Mouse (Mus musculus) 416B (cell line): Measurements from ENCODE around the gene Rnf133.
A peak's percentile ranks its signal among the peaks of the same experiment; 100 is the strongest.

Source experiments
- DNase-seq: peaks from one replicate; pipeline ENCODE4 v3.0.0; 2011; ENCODE audit warnings: low read depth

Rnf133 gene

DNA sequence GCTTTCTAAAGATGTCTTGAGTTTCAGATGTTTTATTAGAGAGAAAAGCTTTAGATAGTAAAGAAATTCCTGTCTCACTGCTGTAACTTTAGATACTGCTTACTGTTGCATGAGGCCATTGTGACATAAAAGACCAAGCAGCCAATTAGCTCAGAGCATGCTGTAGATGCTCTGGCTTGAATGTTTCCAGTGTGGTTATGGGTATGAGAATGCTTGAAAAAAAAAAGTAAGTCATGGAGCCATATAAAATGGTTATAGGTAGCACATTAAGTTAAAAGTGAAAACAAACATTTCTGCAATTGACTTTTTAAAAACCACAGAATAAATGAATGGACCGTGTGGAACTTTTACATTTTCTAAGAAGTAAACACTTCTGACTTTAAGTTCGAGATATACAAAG, at the start of gene Rnf133:
TSS of gene Rnf133 (minus strand) at position 101 of the 400 bp plus-strand sequence.
- DNase-seq, result no peak

DNA sequence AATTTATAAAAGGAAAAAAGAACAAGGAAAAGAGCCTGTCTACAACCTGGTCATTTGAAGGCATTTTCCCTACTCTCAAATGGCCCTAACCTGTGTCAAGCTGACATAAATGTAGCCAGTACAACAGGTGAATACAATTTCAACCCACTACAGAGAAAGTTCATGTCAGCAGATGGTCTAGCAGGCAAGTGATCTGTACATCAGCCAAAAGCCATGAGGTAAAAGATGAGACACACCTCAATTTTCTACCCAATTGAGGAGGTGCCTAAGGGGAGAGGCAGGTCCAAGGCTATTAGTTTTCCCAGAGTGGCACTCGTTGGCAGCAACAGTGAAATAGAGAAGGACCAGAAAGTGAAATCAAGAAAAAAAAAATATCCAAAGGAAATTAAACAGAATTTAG, 28.1 kb upstream of the Rnf133 start:
- DNase-seq, result no peak

DNA sequence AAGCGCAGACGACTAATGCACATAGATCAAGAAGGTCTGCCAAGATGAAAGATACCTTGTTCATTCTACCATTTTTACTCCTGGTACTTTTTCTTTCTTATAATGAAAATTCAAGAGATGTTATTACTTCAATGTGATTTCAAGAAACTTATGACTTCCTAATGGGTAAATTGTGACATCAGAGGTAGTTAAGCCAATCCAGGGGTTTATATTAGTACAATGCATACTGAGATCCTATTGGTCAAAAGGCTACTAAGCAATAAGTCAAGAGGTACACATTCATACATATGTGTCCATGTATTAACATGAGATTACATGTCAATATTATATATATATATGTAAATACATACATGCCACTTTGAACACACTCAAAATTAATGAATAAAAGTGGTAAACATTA, 4.9 kb upstream of the Rnf133 start, which contains the start of gene Rnf148:
TSS of gene Rnf148 (minus strand) at position 101 of the 400 bp plus-strand sequence.
- no peak for DNase-seq

DNA sequence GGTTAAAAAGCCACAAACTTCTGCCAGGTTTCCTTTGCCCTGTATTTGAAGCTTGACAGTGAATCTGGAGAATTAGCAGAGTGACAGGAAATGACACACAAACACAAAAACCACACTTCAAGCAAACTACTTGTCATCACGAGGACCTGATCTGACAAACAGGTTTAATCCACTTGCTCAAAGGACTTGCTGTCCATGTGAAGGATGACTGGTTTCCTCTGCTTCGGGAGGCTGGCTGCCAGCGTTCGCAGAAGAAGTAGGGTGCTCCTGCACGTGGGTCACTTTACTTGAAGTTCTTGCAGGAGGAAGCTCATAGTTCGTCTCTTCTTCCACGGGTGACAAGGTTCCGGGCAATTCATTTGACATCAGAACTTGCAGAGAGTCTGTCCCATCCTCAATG, 1.4 kb downstream of the Rnf133 start:
- peak; percentile 14 for DNase-seq

DNA sequence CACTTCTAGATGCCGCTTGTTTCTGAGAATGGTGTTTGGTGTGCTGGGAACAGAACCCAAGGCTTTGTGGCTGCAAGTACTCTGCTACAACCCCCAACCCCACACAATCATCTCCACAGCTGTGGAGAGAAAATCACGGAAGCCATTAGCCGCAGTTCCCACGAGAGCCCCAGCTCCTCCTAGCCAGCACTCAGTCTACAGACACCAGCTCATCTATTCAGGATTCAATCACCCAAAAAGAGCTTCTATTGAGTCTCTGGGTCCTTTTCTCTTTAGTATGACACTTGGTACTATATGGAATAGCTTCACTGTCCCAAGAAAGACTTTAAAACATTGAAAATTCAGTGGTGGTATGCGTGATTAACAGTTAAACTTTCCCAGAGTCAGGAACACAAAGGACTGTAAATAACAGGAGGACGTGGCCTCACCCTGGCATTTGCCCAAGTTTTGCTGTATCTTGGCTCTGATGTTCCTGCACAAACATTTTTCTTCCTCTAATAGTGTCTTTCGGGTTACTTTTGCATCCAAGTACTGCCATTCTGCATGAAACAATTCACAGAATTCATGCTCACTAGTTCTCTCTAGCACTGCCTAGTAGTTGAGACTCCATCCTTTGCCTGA, 2.4 kb downstream of the Rnf133 start:
- DNase-seq, result no peak

DNA sequence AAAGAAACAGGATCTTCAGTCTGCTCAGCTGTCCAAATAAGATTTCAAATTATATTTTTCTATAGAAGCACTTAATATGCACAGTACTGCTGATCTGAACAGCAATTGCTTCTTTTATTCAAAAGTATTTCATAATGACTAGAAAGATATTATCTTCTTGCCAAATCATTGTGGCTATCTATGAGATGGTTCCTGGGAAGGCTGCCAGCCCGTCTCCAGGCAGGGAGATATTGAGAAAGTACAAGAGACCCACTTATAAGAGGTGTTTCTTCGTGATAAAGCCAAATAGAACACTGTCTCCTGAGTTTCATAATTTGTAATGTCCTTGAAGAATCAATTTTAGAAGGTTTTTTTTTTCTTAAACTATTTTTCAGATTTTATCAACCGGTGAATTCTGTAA, 13.0 kb downstream of the Rnf133 start:
- DNase-seq, result peak; percentile 38

DNA sequence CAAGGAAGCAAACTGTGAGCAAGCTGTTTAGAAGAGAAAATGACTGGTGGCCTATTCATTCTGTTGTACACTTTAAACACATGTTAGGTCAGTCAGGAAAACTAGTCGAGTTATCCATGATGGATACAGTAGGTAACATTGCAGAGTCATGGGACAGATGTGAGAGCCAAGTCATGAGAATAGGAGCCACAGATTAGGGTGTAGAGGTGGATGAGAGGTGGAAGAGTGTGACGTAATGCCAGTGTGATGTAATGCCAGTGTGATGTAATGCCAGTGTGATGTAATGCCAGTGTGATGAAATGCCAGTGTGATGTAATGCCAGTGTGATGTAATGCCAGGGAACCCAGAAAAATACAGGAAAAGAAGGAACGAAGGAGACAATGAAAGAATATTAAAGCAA, 14.9 kb downstream of the Rnf133 start:
- DNase-seq, result peak; percentile 1

DNA sequence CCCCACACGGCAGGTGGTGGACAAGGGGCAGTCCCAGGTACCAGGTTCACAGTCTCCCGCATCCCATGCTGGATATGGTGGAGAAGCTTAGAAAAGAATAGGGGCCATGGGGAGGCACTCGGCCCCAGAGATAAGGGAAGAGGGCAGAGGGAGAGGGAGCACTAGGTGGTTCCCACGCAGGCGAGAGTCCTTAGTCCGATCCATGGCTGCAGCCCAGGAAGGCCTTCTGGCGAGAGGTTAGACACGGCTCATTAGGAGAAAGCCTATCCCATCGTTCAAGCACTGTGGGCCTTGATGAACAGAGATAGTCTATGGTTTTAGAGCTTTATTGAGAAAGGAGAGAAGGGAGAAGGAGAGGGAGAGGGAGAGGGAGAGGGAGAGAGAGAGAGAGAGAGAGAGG, 16.1 kb downstream of the Rnf133 start:
- DNase-seq, result no peak

DNA sequence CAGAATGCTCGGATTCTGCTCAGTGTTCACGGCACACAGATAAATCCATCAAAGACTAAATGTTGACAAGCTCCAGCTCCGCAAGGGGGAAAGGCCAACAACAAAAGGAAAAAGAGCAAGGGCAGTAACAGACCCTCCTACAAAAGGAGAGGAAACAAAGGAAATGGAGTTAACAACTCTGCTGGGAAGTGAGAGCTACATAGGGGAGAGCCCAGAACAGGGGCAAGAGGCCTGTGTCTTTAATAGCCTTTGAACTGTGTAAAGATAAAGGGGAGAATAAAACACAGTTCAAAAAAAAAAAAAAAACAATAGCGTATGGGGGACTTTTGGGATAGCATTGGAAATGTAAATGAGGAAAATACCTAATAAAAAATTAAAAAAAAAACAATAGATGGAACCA, 19.6 kb downstream of the Rnf133 start:
- no peak for DNase-seq
